Mouse (Mus musculus) neural tube, embryonic 15.5 days (tissue): ENCODE data around the gene Tsnax. TPM values are rescaled to one million over a fixed set of nuclear protein-coding genes. Genes with fewer than 3 reads are reported as not detected.

Experiments used
- ATAC-seq: fragments of 200-750 bp; cut with Nextera tagmentation; 2 replicates; pipeline ENCODE4 v1.8.0; 2017; ENCODE audit warnings: mild to moderate bottlenecking, moderate TSS enrichment, moderate library complexity; ENCODE audit not compliant: low FRiP score
- H3K27ac ChIP-seq: fragments of 300-500 bp; sonication (generic); replicated peaks from 2 replicates; pipeline ENCODE4 v1.5.1; 2015; ENCODE audit warnings: mild to moderate bottlenecking, inconsistent platforms
- H3K27me3 ChIP-seq: fragments of 300-500 bp; sonication (generic); replicated peaks from 2 replicates; pipeline ENCODE4 v1.6.1; 2015; ENCODE audit warnings: inconsistent platforms
- H3K36me3 ChIP-seq: fragments of 300-500 bp; sonication (generic); 2 replicates; pipeline ENCODE4 v1.6.1; 2015; ENCODE audit warnings: inconsistent platforms
- H3K4me1 ChIP-seq: fragments of 300-500 bp; sonication (generic); 2 replicates; pipeline ENCODE4 v1.6.1; 2015; ENCODE audit warnings: inconsistent platforms
- H3K4me2 ChIP-seq: fragments of 300-500 bp; sonication (generic); 2 replicates; pipeline ENCODE4 v1.6.1; 2015; ENCODE audit warnings: inconsistent platforms, mild to moderate bottlenecking, moderate library complexity
- H3K4me3 ChIP-seq: fragments of 300-500 bp; sonication (generic); replicated peaks from 2 replicates; pipeline ENCODE4 v1.5.1; 2015; ENCODE audit warnings: mild to moderate bottlenecking, inconsistent platforms
- H3K9ac ChIP-seq: fragments of 300-500 bp; sonication (generic); replicated peaks from 2 replicates; pipeline ENCODE4 v1.6.1; 2015; ENCODE audit warnings: mild to moderate bottlenecking, inconsistent platforms
- H3K9me3 ChIP-seq: fragments of 300-500 bp; sonication (generic); replicated peaks from 2 replicates; pipeline ENCODE4 v1.6.1; 2016; ENCODE audit warnings: inconsistent platforms
- WGBS: fragments of 180-500 bp; shearing (Covaris S2); methylation state at CpG from one replicate; pipeline ENCODE4 v1.1.7; 2015; ENCODE audit warnings: mixed read lengths; 5-methylcytosine and 5-hydroxymethylcytosine counted together
- polyA plus RNA-seq: library from polyadenylated mRNA; unstranded; fragments of >200 nt; fragmentation: Nextera tagmentation; extraction: Ambion mirVana; gene quantifications from 2 replicates; pipeline ENCODE4 v1.2.1, GENCODE M21; 2015

The Tsnax gene
- polyA plus RNA-seq, result 176 and 192 TPM in 2 replicates

GRCm38 (mm10) chr8:125012695-125013627 lies at the start of gene Tsnax:
TSS of gene Tsnax (plus strand) at chr8:125012997.
- peaks cover 25% of the 10 kb centered on the region for H3K36me3 ChIP-seq
- H3K4me2 ChIP-seq, result peak within 1 kb of the TSS; percentile 89
- peak within 1 kb of the TSS; percentile 100 for H3K4me3 ChIP-seq
- no peaks in the 10 kb centered on the region for H3K9me3 ChIP-seq
- peak; percentile 99 for ATAC-seq
- peak within 1 kb of the TSS; percentile 99 for H3K9ac ChIP-seq
- H3K27ac ChIP-seq, result peak within 1 kb of the TSS; percentile 89
- 3% methylated on average over 62 of the region's 84 CpGs for WGBS
- H3K27me3 ChIP-seq, result 0 out of 2 replicates have a peak, but pooled peaks cover 3% of the 10 kb centered on the region
- H3K4me1 ChIP-seq, result peaks cover 17% of the 10 kb centered on the region

GRCm38 (mm10) chr8:124963246-124963645 lies 49.6 kb upstream of the Tsnax start:
- no peak overlapping the region for H3K9ac ChIP-seq
- H3K4me3 ChIP-seq, result no peak overlapping the region
- no peaks in the 10 kb centered on the region for H3K36me3 ChIP-seq
- H3K4me2 ChIP-seq, result no peak overlapping the region
- no peak overlapping the region for H3K27ac ChIP-seq
- H3K4me1 ChIP-seq, result no peaks in the 10 kb centered on the region
- WGBS, result 94% methylated on average over 5 of the region's 5 CpGs
- H3K27me3 ChIP-seq, result no peaks in the 10 kb centered on the region
- no peaks in the 10 kb centered on the region for H3K9me3 ChIP-seq
- no peak for ATAC-seq

- H3K9ac ChIP-seq, result no peak overlapping the region
- no peak overlapping the region for H3K4me2 ChIP-seq
- H3K36me3 ChIP-seq, result no peaks in the 10 kb centered on the region
- no peak overlapping the region for H3K27ac ChIP-seq
- H3K27me3 ChIP-seq, result no peaks in the 10 kb centered on the region
- ATAC-seq, result no peak
- no peaks in the 10 kb centered on the region for H3K4me1 ChIP-seq
- 95% methylated on average over 8 of the region's 8 CpGs for WGBS
- H3K4me3 ChIP-seq, result no peak overlapping the region
- H3K9me3 ChIP-seq, result no peaks in the 10 kb centered on the region
Observed at GRCm38 (mm10) chr8:124964966-124965365, 47.8 kb upstream of the Tsnax start.

GRCm38 (mm10) chr8:124970312-124970933 lies 42.4 kb upstream of the Tsnax start:
- H3K9me3 ChIP-seq, result no peaks in the 10 kb centered on the region
- no peak for ATAC-seq
- 81% methylated on average over 6 of the region's 6 CpGs for WGBS
- H3K4me2 ChIP-seq, result no peak overlapping the region
- no peak overlapping the region for H3K4me3 ChIP-seq
- no peaks in the 10 kb centered on the region for H3K36me3 ChIP-seq
- no peak overlapping the region for H3K27ac ChIP-seq
- H3K9ac ChIP-seq, result no peak overlapping the region
- H3K27me3 ChIP-seq, result no peaks in the 10 kb centered on the region
- no peaks in the 10 kb centered on the region for H3K4me1 ChIP-seq

- Histone ChIP-seq H3K36me3 (no peaks in the 10 kb centered on the region), H3K9me3 (no peaks in the 10 kb centered on the region), H3K27ac (no peak overlapping the region), H3K4me1 (no peaks in the 10 kb centered on the region), H3K4me2 (no peak overlapping the region), H3K27me3 (no peaks in the 10 kb centered on the region), H3K4me3 (no peak overlapping the region), H3K9ac (no peak overlapping the region)
- 82% methylated on average over 8 of the region's 8 CpGs for WGBS
- ATAC-seq, result no peak
Observed at GRCm38 (mm10) chr8:124973221-124973620, 39.6 kb upstream of the Tsnax start.

- H3K9ac ChIP-seq, result no peak overlapping the region
- no peak overlapping the region for H3K4me2 ChIP-seq
- H3K4me3 ChIP-seq, result no peak overlapping the region
- H3K36me3 ChIP-seq, result no peaks in the 10 kb centered on the region
- no peaks in the 10 kb centered on the region for H3K9me3 ChIP-seq
- no peak for ATAC-seq
- no peak overlapping the region for H3K27ac ChIP-seq
- H3K4me1 ChIP-seq, result no peaks in the 10 kb centered on the region
- H3K27me3 ChIP-seq, result no peaks in the 10 kb centered on the region
- WGBS, result 82% methylated on average over 4 of the region's 4 CpGs
Observed at GRCm38 (mm10) chr8:124974254-124974653, 38.5 kb upstream of the Tsnax start.

- no peaks in the 10 kb centered on the region for H3K9me3 ChIP-seq
- H3K27me3 ChIP-seq, result no peaks in the 10 kb centered on the region
- no peak overlapping the region for H3K9ac ChIP-seq
- WGBS, result 93% methylated on average over 6 of the region's 6 CpGs
- H3K4me1 ChIP-seq, result no peaks in the 10 kb centered on the region
- H3K4me3 ChIP-seq, result no peak overlapping the region
- H3K36me3 ChIP-seq, result no peaks in the 10 kb centered on the region
- no peak overlapping the region for H3K27ac ChIP-seq
- H3K4me2 ChIP-seq, result no peak overlapping the region
- no peak for ATAC-seq
Observed at GRCm38 (mm10) chr8:124976211-124976610, 36.6 kb upstream of the Tsnax start.

GRCm38 (mm10) chr8:124978026-124978425 lies 34.8 kb upstream of the Tsnax start:
- no peak overlapping the region for H3K4me3 ChIP-seq
- no peaks in the 10 kb centered on the region for H3K27me3 ChIP-seq
- H3K36me3 ChIP-seq, result no peaks in the 10 kb centered on the region
- ATAC-seq, result no peak
- no peaks in the 10 kb centered on the region for H3K4me1 ChIP-seq
- H3K9me3 ChIP-seq, result no peaks in the 10 kb centered on the region
- no peak overlapping the region for H3K27ac ChIP-seq
- H3K9ac ChIP-seq, result no peak overlapping the region
- WGBS, result 87% methylated on average over 7 of the region's 7 CpGs
- H3K4me2 ChIP-seq, result no peak overlapping the region

GRCm38 (mm10) chr8:124980036-124980435 lies 32.8 kb upstream of the Tsnax start:
- no peak overlapping the region for H3K4me3 ChIP-seq
- H3K36me3 ChIP-seq, result no peaks in the 10 kb centered on the region
- H3K27me3 ChIP-seq, result no peaks in the 10 kb centered on the region
- no peak overlapping the region for H3K27ac ChIP-seq
- no peak overlapping the region for H3K4me2 ChIP-seq
- no peaks in the 10 kb centered on the region for H3K9me3 ChIP-seq
- no peaks in the 10 kb centered on the region for H3K4me1 ChIP-seq
- no peak overlapping the region for H3K9ac ChIP-seq
- 96% methylated on average over 3 of the region's 3 CpGs for WGBS
- no peak for ATAC-seq

GRCm38 (mm10) chr8:124980828-124981227 lies 32.0 kb upstream of the Tsnax start:
- Histone ChIP-seq H3K36me3 (no peaks in the 10 kb centered on the region), H3K4me1 (no peaks in the 10 kb centered on the region), H3K4me2 (no peak overlapping the region), H3K4me3 (no peak overlapping the region), H3K9me3 (no peaks in the 10 kb centered on the region), H3K27ac (no peak overlapping the region), H3K9ac (no peak overlapping the region), H3K27me3 (no peaks in the 10 kb centered on the region)
- no peak for ATAC-seq
- WGBS, result 84% methylated on average over 8 of the region's 8 CpGs

GRCm38 (mm10) chr8:124990923-124991667 lies 21.7 kb upstream of the Tsnax start:
- Histone ChIP-seq H3K4me3 (no peak overlapping the region), H3K4me2 (peak overlapping the region; percentile 27), H3K36me3 (no peaks in the 10 kb centered on the region), H3K4me1 (0 out of 2 replicates have a peak, but pooled peaks cover 4% of the 10 kb centered on the region), H3K27ac (no peak overlapping the region), H3K9ac (no peak overlapping the region), H3K27me3 (peaks cover 5% of the 10 kb centered on the region; the same call in 1 of the 2 replicates), H3K9me3 (no peaks in the 10 kb centered on the region)
- ATAC-seq, result no peak
- WGBS, result 19% methylated on average over 17 of the region's 17 CpGs
